Mouse (Mus musculus): Measurements from ENCODE around the gene Sh3bp4. TPM values are rescaled to one million over a fixed set of nuclear protein-coding genes. Genes with fewer than 3 reads are reported as not detected.

Gene Sh3bp4
- polyA plus RNA-seq, 1 experiment, result 28.7 TPM

DNA sequence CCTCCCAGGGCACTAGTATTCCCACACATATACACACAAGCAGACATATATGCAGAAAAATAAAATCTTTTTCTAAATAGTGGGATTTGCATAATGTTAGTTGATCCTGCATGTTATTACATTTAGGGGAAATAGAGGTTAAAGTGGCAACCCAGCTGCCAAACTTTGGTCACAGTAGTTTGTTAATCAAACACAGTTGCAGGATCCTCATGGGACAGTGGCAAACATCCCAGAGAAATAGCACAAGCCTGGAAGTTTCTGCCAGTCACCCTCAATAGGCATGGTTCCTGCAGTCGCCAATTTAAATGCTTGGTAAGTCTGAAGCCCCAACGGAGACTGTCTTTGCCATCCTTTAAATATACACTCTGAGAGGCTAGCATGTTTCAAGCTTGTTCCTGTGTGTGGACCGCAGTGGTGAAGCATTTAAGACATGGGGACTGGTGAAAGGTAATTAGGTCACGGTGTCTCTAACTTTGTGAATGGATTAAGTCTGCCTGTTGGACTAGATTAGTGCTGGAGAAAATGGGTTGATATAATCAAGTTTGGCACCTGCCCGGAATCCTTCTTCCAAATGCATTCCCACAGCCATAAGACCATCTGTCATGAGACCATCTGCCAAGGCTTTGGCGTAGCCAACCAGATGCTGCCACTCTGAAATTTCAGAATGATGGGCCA lies 114.0 kb downstream of the Sh3bp4 start:
- no peak for DNase-seq (ENCODE audit: low read depth)

DNA sequence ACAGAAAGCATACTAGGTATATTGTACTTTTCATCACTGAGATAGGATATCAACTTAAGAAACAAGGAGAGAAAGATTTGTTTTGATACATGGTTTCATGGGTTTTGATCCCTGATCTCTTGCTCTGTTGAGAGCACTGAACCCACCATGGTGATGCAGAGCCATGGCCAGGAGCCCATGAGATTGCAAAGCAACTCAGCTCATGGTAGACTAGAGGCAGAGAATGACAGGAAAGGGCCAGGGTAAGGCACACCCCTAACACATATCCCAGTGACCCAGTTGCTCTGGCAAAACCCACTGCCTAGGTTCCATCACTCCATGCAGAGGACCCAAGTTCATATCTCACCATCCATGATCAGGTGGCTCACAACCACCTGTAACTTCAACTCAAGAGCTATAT lies 114.6 kb downstream of the Sh3bp4 start:
- DNase-seq (ENCODE audit: low read depth), result no peak

- no peak for DNase-seq (ENCODE audit: low read depth)
These were observed 117.2 kb downstream of the Sh3bp4 start for GRCm38 (mm10) chr1:89187441-89187840.

DNA sequence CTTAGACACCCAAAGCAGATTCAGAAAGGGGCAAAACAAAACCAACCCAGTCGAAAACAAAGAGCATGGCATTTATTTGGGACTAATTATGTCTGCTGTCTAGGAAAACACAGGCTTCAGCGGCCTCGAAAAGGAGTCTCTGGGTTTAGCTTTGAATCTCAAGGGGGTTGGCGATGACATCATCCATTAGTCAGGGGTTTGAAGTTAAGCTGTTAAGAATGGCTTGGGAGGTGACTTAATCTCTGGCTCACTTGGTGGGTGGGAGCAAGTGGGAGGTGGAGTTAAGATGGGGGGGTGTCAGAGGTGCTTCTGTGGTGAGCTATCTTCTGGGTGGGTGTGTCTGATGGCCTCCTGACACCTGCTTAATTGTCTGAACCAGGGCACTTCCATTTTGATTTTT lies 117.9 kb downstream of the Sh3bp4 start:
- DNase-seq (ENCODE audit: low read depth), result no peak

GRCm38 (mm10) chr1:89189204-89189603 lies 119.0 kb downstream of the Sh3bp4 start:
- DNase-seq (ENCODE audit: low read depth), result no peak

DNA sequence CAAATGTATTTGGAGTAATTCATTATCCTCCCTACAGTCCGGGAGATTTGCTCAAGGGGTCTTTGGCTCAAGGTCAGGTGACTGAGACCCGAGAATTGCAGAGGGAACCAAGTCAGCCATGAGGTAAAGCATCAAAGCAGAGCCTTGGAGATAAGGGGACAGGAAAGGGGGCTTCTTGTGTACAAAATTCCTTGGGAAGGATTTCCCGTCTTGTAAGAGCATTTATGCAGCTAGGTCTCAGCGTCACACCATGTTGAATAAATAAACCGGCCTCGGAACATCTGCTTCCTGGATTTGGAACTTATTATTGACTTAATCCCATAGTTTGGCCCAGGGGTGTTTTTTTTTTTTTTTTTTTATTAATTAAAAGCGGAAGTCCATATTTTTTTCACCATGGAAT lies 120.4 kb downstream of the Sh3bp4 start:
- no peak for DNase-seq (ENCODE audit: low read depth)

- DNase-seq (ENCODE audit: low read depth), result no peak
These were observed 121.0 kb downstream of the Sh3bp4 start for GRCm38 (mm10) chr1:89191127-89191740.

DNA sequence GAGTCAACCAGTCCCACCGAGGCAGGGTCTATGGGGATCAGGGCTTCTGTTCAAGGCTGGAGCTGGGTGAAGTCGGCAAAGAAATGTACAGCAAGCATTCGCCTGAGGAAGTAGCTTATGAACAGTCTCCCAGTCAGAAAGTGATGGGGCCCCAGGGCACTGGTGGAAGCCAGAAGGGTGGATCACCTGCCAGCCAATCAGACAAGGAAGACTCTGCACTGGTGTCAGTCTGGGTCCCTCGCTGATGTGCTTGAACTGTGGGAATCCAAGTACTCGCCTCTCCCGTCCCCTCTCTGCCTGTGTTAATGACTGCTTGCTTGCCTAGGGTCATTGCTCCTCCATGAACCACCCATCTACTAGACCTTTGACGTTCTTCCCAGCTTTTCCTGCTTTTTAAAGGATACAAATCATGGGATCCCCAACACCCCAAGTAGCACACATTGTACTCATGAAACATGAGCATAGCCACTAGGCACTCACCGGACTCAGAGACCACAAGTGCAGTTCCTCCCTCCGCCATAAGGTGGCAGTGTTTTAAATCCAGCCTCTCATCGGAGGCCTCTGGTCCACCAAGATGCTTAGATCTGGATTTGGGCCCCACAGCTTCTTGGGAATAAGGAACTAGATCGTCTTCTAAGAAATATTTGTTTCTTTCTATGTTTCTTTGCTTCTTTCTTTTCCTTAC lies 122.5 kb downstream of the Sh3bp4 start:
- DNase-seq (ENCODE audit: low read depth), result no peak

GRCm38 (mm10) chr1:89193576-89193975 lies 123.4 kb downstream of the Sh3bp4 start:
- DNase-seq (ENCODE audit: low read depth), result no peak

GRCm38 (mm10) chr1:89195827-89196712 lies 125.9 kb downstream of the Sh3bp4 start:
- no peak for DNase-seq (ENCODE audit: low read depth)
